Mouse (Mus musculus) gastrocnemius, postnatal 10 days (tissue): Measurements from ENCODE around the gene Tnnc2. TPM values are rescaled to one million over a fixed set of nuclear protein-coding genes. Genes with fewer than 3 reads are reported as not detected.

Experiments
- DNase-seq: peaks from one replicate; pipeline ENCODE4 v3.0.0; 2021; ENCODE audit warnings: mixed read lengths
- total RNA-seq, 2 experiments: library from RNA; stranded (reverse); gene quantifications; 2 replicates each; pipeline ENCODE4 v1.2.3; 2021

The Tnnc2 gene
- total RNA-seq, 2 experiments from 2014 or later, result 13,775 to 14,965 TPM

- DNase-seq, result no peak
These were observed 6.4 kb downstream of the Tnnc2 start for GRCm38 (mm10) chr2:164773229-164773988.

DNA sequence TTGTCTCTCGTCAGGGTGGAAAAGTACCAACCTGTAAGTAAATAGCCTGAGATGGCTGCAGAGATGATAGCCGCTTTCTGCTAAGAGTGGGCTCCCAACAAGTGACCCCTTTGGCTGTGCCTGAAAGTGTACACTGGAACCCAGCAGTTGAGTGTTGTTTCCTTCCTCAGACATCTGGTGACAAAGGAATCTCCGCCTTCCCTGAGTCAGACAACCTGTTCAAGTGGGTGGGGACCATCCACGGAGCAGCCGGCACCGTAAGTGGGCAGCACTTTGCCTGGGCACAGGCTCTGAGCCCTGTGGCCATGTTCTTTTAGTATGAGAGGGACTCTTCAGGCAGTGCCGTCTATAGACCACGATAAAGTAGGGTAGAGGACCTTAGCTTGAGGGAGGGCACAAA lies 8.6 kb downstream of the Tnnc2 start:
- no peak for DNase-seq

GRCm38 (mm10) chr2:164770279-164770678 lies 9.5 kb downstream of the Tnnc2 start:
- no peak for DNase-seq

GRCm38 (mm10) chr2:164769258-164770037 lies 10.3 kb downstream of the Tnnc2 start, which contains the start of gene Ube2c:
Ube2c (plus strand) TSS chr2:164769898.
- DNase-seq, result peak; percentile 94

DNA sequence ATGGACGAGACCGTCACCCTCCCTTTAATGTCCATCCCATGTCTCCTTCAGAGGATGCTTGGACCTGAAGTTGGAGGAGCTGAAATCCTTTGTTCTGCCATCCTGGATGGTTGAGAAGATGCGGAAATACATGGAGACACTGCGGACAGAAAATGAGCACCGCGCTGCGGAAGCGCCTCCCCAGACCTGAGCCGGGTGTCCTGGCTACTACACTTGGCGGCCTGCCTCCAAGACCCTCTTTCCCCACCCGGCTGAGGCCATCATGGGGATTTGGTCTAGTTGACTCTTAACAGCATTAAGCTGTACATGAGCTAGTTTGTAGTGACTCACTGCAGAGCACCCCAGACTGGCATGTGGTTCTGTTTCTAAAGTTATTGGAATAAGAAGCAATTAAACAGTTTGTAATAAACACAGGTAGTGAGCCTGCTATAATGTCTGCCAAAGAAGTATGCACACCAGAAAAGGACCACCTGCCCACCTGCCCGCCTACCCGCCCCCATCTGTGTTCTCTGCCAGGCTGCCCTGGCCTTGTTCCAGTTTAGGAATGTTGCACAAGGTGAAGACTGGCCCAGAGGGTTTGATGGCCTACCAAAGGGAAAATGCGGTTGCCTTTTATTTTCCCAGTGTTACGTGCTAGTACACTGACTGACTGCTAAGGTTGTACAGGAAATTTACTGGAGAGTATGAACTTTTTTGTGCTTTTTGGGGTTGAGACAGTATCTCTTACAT lies 11.8 kb downstream of the Tnnc2 start:
- DNase-seq, result no peak

DNA sequence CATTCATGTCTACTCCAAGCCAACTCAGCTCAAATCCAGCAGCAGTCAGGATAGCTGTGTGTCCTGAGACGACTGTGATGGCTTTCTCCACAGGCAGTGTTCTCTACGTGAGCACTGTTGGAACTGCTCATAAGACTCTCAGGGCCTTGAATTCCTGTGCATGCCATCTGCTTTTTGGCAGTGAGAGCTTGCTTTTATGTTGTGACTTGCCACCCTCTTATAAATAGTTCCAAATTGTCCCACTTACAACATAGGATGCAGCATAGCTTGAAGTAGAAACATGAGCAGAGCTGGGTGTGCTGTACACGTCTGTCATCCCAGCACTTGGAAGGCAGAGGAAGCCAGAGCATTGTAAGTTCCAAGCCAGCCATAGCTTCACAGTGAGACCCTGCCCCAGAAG lies 13.9 kb downstream of the Tnnc2 start:
- no peak for DNase-seq

- DNase-seq, result no peak
These were observed 17.2 kb downstream of the Tnnc2 start for GRCm38 (mm10) chr2:164762593-164762992.

DNA sequence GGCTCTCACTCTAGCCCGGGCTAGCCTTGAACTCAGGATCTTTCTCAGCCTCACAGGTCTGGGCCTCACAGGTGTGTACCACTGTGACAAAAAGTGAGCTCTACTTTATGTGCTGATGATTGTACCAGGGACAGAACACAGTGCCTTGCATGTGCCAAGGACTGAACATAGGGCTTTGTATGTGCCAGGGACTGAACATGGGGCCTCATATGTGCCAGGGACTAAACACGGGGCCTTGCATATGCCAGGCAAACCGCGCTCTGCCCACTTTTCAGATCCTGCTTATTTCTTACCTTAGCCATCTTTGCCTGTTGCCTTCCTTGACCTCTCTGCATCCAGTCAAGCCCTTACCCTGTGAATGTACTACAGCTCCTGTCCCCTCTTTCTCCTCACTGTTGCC lies 17.8 kb downstream of the Tnnc2 start:
- no peak for DNase-seq

DNA sequence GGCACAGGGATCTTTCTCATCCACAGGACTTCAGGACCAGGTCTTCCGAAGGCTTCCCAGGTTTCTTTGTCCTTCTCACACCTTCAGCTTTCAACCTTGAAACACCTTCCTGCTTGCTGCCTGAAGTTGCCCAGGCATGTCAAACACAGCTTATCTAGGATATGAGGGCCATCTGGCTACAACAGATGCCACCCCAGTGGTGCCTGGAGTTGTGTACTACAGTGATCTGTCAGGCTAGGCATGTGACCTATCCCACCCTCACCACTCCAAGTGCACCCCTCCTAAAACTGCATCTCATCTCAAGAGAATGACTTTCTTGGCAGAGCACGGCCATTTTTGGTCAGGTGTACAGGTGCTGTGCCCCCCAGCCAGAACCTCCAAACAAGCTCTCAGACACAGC lies 18.3 kb downstream of the Tnnc2 start:
- DNase-seq, result no peak

DNA sequence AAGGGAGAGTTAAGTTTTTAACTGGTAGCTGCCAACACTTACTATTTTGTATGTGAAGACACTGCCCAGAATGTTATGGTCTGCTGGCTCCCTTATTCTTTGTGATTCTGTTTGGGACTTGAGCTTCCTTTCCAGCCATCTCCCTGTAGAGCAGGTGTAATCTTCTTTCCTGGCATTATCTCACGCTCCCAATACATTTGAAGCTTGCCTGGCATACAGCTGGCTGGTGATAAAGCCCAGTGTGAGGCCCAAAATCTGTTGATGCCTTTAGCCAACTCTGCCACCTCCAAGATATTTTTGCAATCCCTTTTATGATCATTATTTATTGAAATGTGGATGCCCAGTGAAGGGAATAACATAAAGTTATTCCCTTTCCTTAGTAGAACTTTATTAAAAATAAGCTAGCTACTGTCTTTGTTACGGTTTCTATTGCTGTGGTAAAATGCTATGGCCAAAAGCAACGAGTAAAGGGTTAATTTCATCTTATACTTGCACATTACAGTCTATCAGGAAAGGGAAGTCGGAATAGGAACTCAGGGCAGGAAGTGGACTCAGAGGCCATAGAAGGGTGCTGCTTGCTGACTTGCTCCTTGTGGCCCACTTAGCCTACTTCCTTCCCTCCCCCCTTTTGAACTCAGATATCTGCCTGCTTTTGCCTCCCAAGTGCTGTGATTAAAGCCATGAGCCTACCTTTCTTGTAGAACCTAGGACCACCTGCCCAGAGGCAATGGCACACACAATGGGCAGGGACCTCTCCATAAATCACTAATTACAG lies 19.5 kb downstream of the Tnnc2 start:
- no peak for DNase-seq

DNA sequence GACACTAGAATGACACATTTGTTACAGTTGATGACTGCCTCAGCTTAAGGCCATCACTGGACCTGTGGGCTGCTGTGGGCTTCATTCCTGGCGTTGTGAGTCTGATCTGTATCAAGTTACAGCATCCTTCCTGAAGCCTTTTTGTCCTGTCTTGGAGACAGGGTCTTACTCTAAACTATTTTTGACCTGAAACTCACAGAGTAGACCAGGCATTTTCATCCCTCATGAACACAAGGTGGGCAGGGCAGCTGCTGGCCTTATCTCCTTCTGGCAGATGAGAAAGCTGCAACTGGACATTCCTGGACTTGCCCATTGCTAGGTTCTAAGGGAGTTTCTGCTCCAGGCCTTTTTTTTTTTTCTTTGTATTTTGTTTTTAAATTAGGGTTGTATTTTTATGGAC lies 21.1 kb downstream of the Tnnc2 start:
- DNase-seq, result no peak

GRCm38 (mm10) chr2:164757841-164758240 lies 21.9 kb downstream of the Tnnc2 start:
- no peak for DNase-seq

- DNase-seq, result no peak
These were observed 25.0 kb downstream of the Tnnc2 start for GRCm38 (mm10) chr2:164754800-164755199.

DNA sequence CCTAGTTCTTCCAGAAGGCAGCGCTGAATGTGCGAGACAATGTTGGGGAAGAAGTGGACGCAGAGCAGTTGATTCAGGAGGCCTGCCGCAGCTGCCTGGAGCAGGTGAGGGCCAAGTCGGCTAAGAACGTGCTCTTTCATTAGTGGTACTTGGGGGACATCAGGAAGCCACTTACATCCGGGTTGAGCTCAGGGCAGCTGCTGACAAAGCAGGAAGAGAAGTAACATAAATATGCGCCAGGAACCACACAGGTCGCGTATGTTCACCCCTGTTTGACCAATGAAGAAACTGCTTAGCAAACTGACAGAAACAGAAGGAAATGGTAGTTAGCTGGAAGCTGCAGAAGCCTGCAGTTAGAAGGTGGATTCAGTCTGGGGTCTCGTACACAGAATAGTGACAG lies 25.7 kb downstream of the Tnnc2 start:
- DNase-seq, result no peak

DNA sequence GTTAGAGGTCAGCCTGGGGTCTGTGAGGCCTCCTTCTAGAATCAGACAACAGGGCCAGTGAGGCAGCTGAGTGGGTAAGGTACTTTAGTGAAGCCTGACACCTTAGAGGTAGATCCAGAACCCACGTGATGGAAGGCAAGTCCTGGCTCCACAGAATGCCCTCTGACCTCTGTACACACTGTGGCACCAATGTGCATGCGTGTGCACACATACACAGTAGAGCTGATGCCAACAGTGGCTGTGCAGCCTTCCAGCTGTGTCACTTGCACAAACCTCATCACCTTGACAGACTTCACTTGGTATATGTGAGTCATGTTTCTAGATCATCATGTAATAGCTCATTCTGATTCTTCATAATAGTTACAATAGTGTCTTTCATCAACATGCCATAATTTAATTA lies 27.3 kb downstream of the Tnnc2 start:
- DNase-seq, result no peak

GRCm38 (mm10) chr2:164748991-164749390 lies 30.8 kb downstream of the Tnnc2 start:
- DNase-seq, result no peak

GRCm38 (mm10) chr2:164748191-164748590 lies 31.6 kb downstream of the Tnnc2 start:
- no peak for DNase-seq

DNA sequence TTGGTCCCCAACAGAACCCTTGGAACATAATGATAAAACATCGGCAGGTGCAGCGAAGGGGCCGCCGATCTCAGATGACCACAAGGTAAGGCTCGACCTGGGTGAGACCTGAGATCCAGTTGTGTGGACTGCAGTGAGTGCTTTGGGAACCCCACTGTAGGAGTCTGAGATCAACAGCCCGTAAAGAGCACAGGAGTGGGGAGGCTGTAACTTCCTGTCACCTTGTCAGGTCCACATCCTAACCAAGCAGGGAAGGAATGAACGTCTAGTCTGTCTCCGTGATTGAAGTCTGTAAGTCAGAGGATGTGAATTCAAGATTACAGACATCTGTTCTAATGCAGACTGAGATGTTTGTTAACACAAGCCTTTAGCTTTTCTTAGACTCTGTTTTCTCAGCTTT lies 33.1 kb downstream of the Tnnc2 start:
- DNase-seq, result no peak

DNA sequence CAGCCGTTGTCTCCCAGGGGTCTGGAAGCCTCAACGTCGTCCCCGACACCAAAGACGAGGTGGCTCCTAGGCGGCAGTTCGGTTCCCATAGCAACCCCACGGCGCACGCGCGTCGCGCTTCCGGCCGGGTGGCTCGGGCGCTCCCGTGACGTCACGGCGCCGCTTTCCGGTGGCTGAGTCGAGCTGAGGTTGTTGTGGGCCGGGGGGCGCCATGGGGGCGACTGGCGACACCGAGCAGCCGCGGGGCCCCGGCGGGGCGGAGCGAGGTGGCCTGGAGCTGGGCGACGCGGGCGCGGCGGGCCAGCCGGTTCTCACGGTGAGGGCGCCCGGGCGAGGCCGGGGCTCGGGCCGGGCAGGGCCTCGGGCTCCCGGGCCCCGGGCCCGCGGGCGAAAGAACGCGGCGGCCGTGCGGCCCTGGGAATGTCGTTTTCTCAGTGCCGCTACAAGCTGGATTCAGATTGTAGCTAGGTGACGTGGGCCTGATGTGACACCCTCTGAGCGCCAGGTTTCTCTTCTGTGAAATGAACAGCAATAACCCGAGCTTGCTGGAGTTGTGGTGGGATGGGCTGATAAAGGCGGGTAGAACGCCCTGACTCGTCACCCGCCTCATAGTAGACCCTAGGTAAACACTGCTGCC lies 33.8 kb downstream of the Tnnc2 start, which contains the start of the genes Wfdc3 and Dnttip1:
TSS of gene Wfdc3 (minus strand) at position 89 of the 637 bp plus-strand sequence.
TSS of gene Dnttip1 (plus strand) at position 141 of the 637 bp plus-strand sequence.
- peak; percentile 96 for DNase-seq

DNA sequence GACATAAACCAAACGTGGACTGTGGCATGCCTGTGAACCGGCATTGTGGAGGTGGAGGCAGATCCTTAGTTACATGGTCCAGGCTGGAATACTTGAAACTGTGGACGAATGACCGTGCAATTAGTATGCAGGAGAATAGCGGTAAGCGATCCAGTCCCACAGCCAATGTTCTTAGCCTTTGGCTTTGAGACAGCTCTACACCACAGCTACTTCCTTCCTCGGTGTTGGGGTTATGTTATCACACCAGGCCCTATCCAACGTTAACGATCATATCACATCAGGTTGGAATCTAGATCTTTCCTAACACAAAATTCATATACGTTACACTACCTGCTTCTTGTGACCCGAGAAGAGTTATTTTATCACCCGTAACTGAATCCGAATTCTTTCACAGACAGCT lies 34.8 kb downstream of the Tnnc2 start:
- DNase-seq, result no peak

- DNase-seq, result no peak
These were observed 39.9 kb downstream of the Tnnc2 start for GRCm38 (mm10) chr2:164739876-164740275.
